Mouse (Mus musculus): ENCODE measurements around the gene Svs4.
"Not testable (repeated sequence)": the region's sequence is repeated elsewhere in the genome, so short reads cannot be mapped to it uniquely, and the experiment has no call there.

Svs4 gene

GRCm38 (mm10) chr2:164278359-164278758, at the start of gene Svs4:
Svs4 (minus strand) TSS chr2:164278459.
- no peak for DNase-seq (ENCODE audit: inconsistent age in 2 of 2, low spot score in 1 of 2)

GRCm38 (mm10) chr2:164320983-164321382, 42.7 kb upstream of the Svs4 start:
- DNase-seq (ENCODE audit: inconsistent age in 2 of 2, low spot score in 1 of 2), result no peak

GRCm38 (mm10) chr2:164316451-164316850, 38.2 kb upstream of the Svs4 start, which contains the start of gene Svs6:
Svs6 (plus strand) TSS chr2:164316751.
- DNase-seq (ENCODE audit: inconsistent age in 2 of 2, low spot score in 1 of 2), result not testable (repeated sequence)

GRCm38 (mm10) chr2:164315460-164315859, 37.2 kb upstream of the Svs4 start:
- DNase-seq (ENCODE audit: inconsistent age in 2 of 2, low spot score in 1 of 2), result not testable (repeated sequence)

- DNase-seq (ENCODE audit: inconsistent age in 2 of 2, low spot score in 1 of 2), result no peak
Observed at GRCm38 (mm10) chr2:164312599-164312998, 34.3 kb upstream of the Svs4 start.

- DNase-seq (ENCODE audit: inconsistent age in 2 of 2, low spot score in 1 of 2), result not testable (repeated sequence)
Observed at GRCm38 (mm10) chr2:164288968-164289367, 10.7 kb upstream of the Svs4 start, which contains the start of gene Svs3a. Svs3a (plus strand) TSS chr2:164289268.

GRCm38 (mm10) chr2:164256540-164256939, 21.7 kb downstream of the Svs4 start, which contains the start of gene Svs3b:
Svs3b (minus strand) TSS chr2:164256640.
- DNase-seq (ENCODE audit: inconsistent age in 2 of 2, low spot score in 1 of 2), result not testable (repeated sequence)

- no peak for DNase-seq (ENCODE audit: inconsistent age in 2 of 2, low spot score in 1 of 2)
Observed at GRCm38 (mm10) chr2:164238366-164238765, 39.9 kb downstream of the Svs4 start, which contains the start of gene Svs2. Svs2 (minus strand) TSS chr2:164238466.

GRCm38 (mm10) chr2:164232671-164233070, 45.6 kb downstream of the Svs4 start:
- no peak for DNase-seq (ENCODE audit: inconsistent age in 2 of 2, low spot score in 1 of 2)

GRCm38 (mm10) chr2:164228361-164229070, 49.7 kb downstream of the Svs4 start:
- peak; percentile 38 to 77 for DNase-seq (ENCODE audit: inconsistent age in 2 of 2, low spot score in 1 of 2)
